Mouse (Mus musculus) gastrocnemius, adult 18-20 months (tissue): ENCODE results near the gene U2surp. TPM values are rescaled to one million over a fixed set of nuclear protein-coding genes. Genes with fewer than 3 reads are reported as not detected.
"Not testable (repeated sequence)": the region's sequence is repeated elsewhere in the genome, so short reads cannot be mapped to it uniquely, and the experiment has no call there.

Experiments
- DNase-seq: peaks from one replicate; pipeline ENCODE4 v3.0.0; 2021; ENCODE audit warnings: low spot score
- total RNA-seq, 2 experiments: library from RNA; stranded (reverse); gene quantifications; 2 replicates each; pipeline ENCODE4 v1.2.3; 2021

U2surp gene
- total RNA-seq, 2 experiments from 2014 or later = 25.1 to 29.3 TPM

- DNase-seq = no peak
These were observed 38.9 kb downstream of the U2surp start for GRCm38 (mm10) chr9:95472926-95473325.

GRCm38 (mm10) chr9:95469011-95469576, 42.7 kb downstream of the U2surp start:
- DNase-seq = not testable (repeated sequence)

- no peak for DNase-seq
These were observed 47.8 kb downstream of the U2surp start for GRCm38 (mm10) chr9:95464028-95464427.

GRCm38 (mm10) chr9:95451931-95452330, 59.9 kb downstream of the U2surp start:
- DNase-seq = no peak

- DNase-seq = no peak
These were observed 61.2 kb downstream of the U2surp start for GRCm38 (mm10) chr9:95450586-95450985.

DNA sequence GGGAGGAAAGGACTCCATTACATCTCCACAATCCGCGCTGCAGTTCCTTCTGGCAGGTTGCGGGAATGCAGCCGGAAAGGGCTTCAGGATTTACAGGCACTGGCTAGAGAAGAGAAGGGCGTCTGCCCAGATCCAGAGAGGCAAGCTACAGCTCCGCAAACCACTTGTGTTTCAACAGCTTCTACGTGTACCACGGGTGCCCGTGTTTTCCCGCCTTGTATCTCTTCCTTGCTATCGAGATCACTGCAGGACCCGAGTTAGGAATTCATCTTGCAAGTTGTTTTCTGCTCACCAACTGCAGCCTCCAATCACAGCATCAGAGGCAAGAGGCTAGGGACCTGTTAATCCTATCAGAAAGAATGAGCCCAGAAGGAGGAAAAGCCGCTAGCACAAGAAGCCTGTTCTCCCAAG, 69.5 kb downstream of the U2surp start:
- DNase-seq = no peak

DNA sequence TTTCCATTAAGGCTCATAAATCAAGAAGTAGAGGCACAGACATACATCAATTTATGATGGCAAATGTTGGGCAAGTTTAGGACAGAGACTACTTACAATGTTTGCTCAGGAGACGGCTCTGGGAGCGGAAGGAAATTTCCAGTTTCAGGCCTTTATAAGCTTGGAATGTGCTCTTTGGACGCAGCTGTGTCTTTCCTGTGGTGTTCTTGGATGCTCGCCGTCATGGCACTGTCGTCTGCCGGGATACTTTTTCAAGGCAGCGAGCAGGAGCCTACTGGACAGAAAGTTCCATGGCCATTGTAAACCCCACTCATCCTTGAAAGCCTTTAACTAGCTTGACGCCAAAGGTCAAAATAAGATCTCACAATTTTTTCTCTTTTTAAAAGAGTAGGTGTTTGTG, 73.9 kb downstream of the U2surp start:
- DNase-seq = no peak

- DNase-seq = no peak
These were observed 75.5 kb downstream of the U2surp start for GRCm38 (mm10) chr9:95436294-95436613.

GRCm38 (mm10) chr9:95435506-95436293, 76.1 kb downstream of the U2surp start:
- DNase-seq = no peak

- no peak for DNase-seq
These were observed 83.5 kb downstream of the U2surp start for GRCm38 (mm10) chr9:95428277-95428676.

GRCm38 (mm10) chr9:95413911-95414310, 97.9 kb downstream of the U2surp start:
- DNase-seq = no peak

GRCm38 (mm10) chr9:95412047-95412446, 99.7 kb downstream of the U2surp start:
- no peak for DNase-seq

- DNase-seq = no peak
These were observed 104.1 kb downstream of the U2surp start for GRCm38 (mm10) chr9:95407586-95408220.

Other genes starting within 250 kb of the U2surp start
- under 1 TPM; 0.32 to 0.38 TPM for gene Chst2, start 105.3 kb downstream of the U2surp start, total RNA-seq
- gene Paqr9, start 47.7 kb upstream of the U2surp start, total RNA-seq = 1 to 10 TPM; 2.0 to 3.2 TPM
- 10 to 100 TPM in 1 of 2 experiments, 1 to 10 TPM in 1; 7.6 to 10.6 TPM for gene Pcolce2, start 125.6 kb upstream of the U2surp start, total RNA-seq
- 1 to 10 TPM in 1 of 2 experiments, under 1 TPM in 1; 0.84 to 1.8 TPM for gene Trpc1, start 238.4 kb upstream of the U2surp start, total RNA-seq